Mouse (Mus musculus): ENCODE results near the gene Kctd12.

- TF ChIP-seq GATA1 (IDR thresholded peaks at IDR 0.05; ENCODE audit: borderline replicate concordance, low read length) = no peak
- TF ChIP-seq FLI1 (IDR thresholded peaks at IDR 0.05; ENCODE audit: low read length) = no peak
These were observed 8.3 kb upstream of the Kctd12 start for GRCm38 (mm10) chr14:102990765-102991164.

Data from megakaryocyte, embryonic 14.5 days (primary cell).